Mouse (Mus musculus) intestine, embryonic 15.5 days (tissue): ENCODE data around the gene Ctsd. TPM values are rescaled to one million over a fixed set of nuclear protein-coding genes. Genes with fewer than 3 reads are reported as not detected.

Source experiments
- ATAC-seq: fragments of 200-750 bp; cut with Nextera tagmentation; 2 replicates; pipeline ENCODE4 v1.8.0; 2017; ENCODE audit warnings: moderate TSS enrichment, moderate library complexity
- H3K27ac ChIP-seq: fragments of 300-500 bp; sonication (generic); 2 replicates; pipeline ENCODE4 v1.5.1; 2015; ENCODE audit warnings: mild to moderate bottlenecking, inconsistent platforms
- H3K27me3 ChIP-seq: fragments of 300-500 bp; sonication (generic); replicated peaks from 2 replicates; pipeline ENCODE4 v1.6.1; 2015; ENCODE audit warnings: inconsistent platforms
- H3K36me3 ChIP-seq: fragments of 300-500 bp; sonication (generic); 2 replicates; pipeline ENCODE4 v1.6.1; 2015; ENCODE audit warnings: inconsistent platforms
- H3K4me1 ChIP-seq: fragments of 300-500 bp; sonication (generic); replicated peaks from 2 replicates; pipeline ENCODE4 v1.6.1; 2015; ENCODE audit warnings: inconsistent platforms
- H3K4me2 ChIP-seq: fragments of 300-500 bp; sonication (generic); replicated peaks from 2 replicates; pipeline ENCODE4 v1.6.1; 2015; ENCODE audit warnings: mild to moderate bottlenecking, inconsistent platforms
- H3K4me3 ChIP-seq: fragments of 300-500 bp; sonication (generic); replicated peaks from 2 replicates; pipeline ENCODE4 v1.5.1; 2015; ENCODE audit warnings: inconsistent platforms
- H3K9ac ChIP-seq: fragments of 300-500 bp; sonication (generic); 2 replicates; pipeline ENCODE4 v1.6.1; 2015; ENCODE audit warnings: inconsistent platforms
- H3K9me3 ChIP-seq: fragments of 300-500 bp; sonication (generic); 2 replicates; pipeline ENCODE4 v1.6.1; 2016; ENCODE audit warnings: inconsistent platforms
- WGBS: fragments of 180-500 bp; shearing (Covaris S2); methylation state at CpG from one replicate; pipeline ENCODE4 v1.1.7; 2015; 5-methylcytosine and 5-hydroxymethylcytosine counted together
- polyA plus RNA-seq: library from polyadenylated mRNA; unstranded; fragments of >200 nt; fragmentation: Nextera tagmentation; extraction: Ambion mirVana; gene quantifications from 2 replicates; pipeline ENCODE4 v1.2.1, GENCODE M21; 2015

Ctsd gene
- polyA plus RNA-seq, 1 experiment from 2014 or later: 282 TPM

- no peak overlapping the region for H3K4me3 ChIP-seq
- ATAC-seq: no peak
- H3K4me2 ChIP-seq: peak overlapping the region; percentile 87; the same call in 1 of the 2 replicates
- H3K36me3 ChIP-seq: peaks cover 2% of the 10 kb centered on the region; the same call in 1 of the 2 replicates
- peaks cover 8% of the 10 kb centered on the region for H3K4me1 ChIP-seq
- H3K9ac ChIP-seq: no peak overlapping the region
- no peak overlapping the region for H3K27ac ChIP-seq
- no peaks in the 10 kb centered on the region for H3K9me3 ChIP-seq
- 83% methylated on average over 18 of the region's 18 CpGs for WGBS
- H3K27me3 ChIP-seq: peaks cover 27% of the 10 kb centered on the region
Observed at GRCm38 (mm10) chr7:142370937-142371336, 16.9 kb downstream of the Ctsd start.

GRCm38 (mm10) chr7:142369820-142370219 lies 18.0 kb downstream of the Ctsd start:
- Histone ChIP-seq H3K4me1 (peaks cover 8% of the 10 kb centered on the region), H3K9me3 (no peaks in the 10 kb centered on the region), H3K4me3 (no peak overlapping the region), H3K36me3 (no peaks in the 10 kb centered on the region), H3K9ac (no peak overlapping the region), H3K4me2 (no peak overlapping the region), H3K27me3 (peaks cover 27% of the 10 kb centered on the region), H3K27ac (no peak overlapping the region)
- 64% methylated on average over 6 of the region's 6 CpGs for WGBS
- ATAC-seq: no peak

GRCm38 (mm10) chr7:142368856-142369255 lies 19.0 kb downstream of the Ctsd start:
- no peaks in the 10 kb centered on the region for H3K36me3 ChIP-seq
- H3K4me3 ChIP-seq: no peak overlapping the region
- no peak for ATAC-seq
- WGBS: 75% methylated on average over 2 of the region's 2 CpGs
- no peak overlapping the region for H3K9ac ChIP-seq
- H3K9me3 ChIP-seq: no peaks in the 10 kb centered on the region
- H3K4me1 ChIP-seq: peaks cover 8% of the 10 kb centered on the region
- no peak overlapping the region for H3K27ac ChIP-seq
- H3K4me2 ChIP-seq: no peak overlapping the region
- peaks cover 27% of the 10 kb centered on the region for H3K27me3 ChIP-seq

GRCm38 (mm10) chr7:142363107-142363506 lies 24.7 kb downstream of the Ctsd start:
- Histone ChIP-seq H3K9me3 (no peaks in the 10 kb centered on the region), H3K4me2 (no peak overlapping the region), H3K27ac (no peak overlapping the region), H3K4me1 (no peaks in the 10 kb centered on the region), H3K27me3 (no peaks in the 10 kb centered on the region), H3K36me3 (no peaks in the 10 kb centered on the region), H3K9ac (no peak overlapping the region), H3K4me3 (no peak overlapping the region)
- ATAC-seq: no peak
- WGBS: 77% methylated on average over 4 of the region's 4 CpGs

GRCm38 (mm10) chr7:142360743-142361142 lies 27.1 kb downstream of the Ctsd start:
- no peak for ATAC-seq
- no peak overlapping the region for H3K27ac ChIP-seq
- no peak overlapping the region for H3K9ac ChIP-seq
- no peaks in the 10 kb centered on the region for H3K27me3 ChIP-seq
- H3K4me2 ChIP-seq: no peak overlapping the region
- H3K36me3 ChIP-seq: no peaks in the 10 kb centered on the region
- no peaks in the 10 kb centered on the region for H3K4me1 ChIP-seq
- H3K4me3 ChIP-seq: no peak overlapping the region
- no peaks in the 10 kb centered on the region for H3K9me3 ChIP-seq

GRCm38 (mm10) chr7:142359129-142359528 lies 28.7 kb downstream of the Ctsd start:
- WGBS: 50% methylated on average over 8 of the region's 8 CpGs
- H3K9me3 ChIP-seq: no peaks in the 10 kb centered on the region
- H3K9ac ChIP-seq: no peak overlapping the region
- H3K27me3 ChIP-seq: no peaks in the 10 kb centered on the region
- no peak overlapping the region for H3K4me2 ChIP-seq
- ATAC-seq: no peak
- H3K36me3 ChIP-seq: no peaks in the 10 kb centered on the region
- no peak overlapping the region for H3K4me3 ChIP-seq
- H3K27ac ChIP-seq: no peak overlapping the region
- no peaks in the 10 kb centered on the region for H3K4me1 ChIP-seq

- Histone ChIP-seq H3K4me1 (0 out of 2 replicates have a peak, but pooled peaks cover 2% of the 10 kb centered on the region), H3K4me3 (no peak overlapping the region), H3K36me3 (no peaks in the 10 kb centered on the region), H3K4me2 (no peak overlapping the region), H3K9ac (no peak overlapping the region), H3K9me3 (no peaks in the 10 kb centered on the region), H3K27me3 (no peaks in the 10 kb centered on the region), H3K27ac (no peak overlapping the region)
- 67% methylated on average over 3 of the region's 3 CpGs for WGBS
- no peak for ATAC-seq
Observed at GRCm38 (mm10) chr7:142357566-142357965, 30.3 kb downstream of the Ctsd start.

GRCm38 (mm10) chr7:142354661-142355233 lies 33.1 kb downstream of the Ctsd start:
- Histone ChIP-seq H3K27me3 (no peaks in the 10 kb centered on the region), H3K27ac (no peak overlapping the region), H3K4me3 (no peak overlapping the region), H3K4me1 (peaks cover 6% of the 10 kb centered on the region; the same call in 1 of the 2 replicates), H3K4me2 (no peak overlapping the region), H3K9ac (no peak overlapping the region), H3K9me3 (no peaks in the 10 kb centered on the region), H3K36me3 (no peaks in the 10 kb centered on the region)
- ATAC-seq: peak; percentile 22; the same call in 1 of the 2 replicates
- 48% methylated on average over 8 of the region's 8 CpGs for WGBS

- H3K4me1 ChIP-seq: peaks cover 11% of the 10 kb centered on the region; the same call in 1 of the 2 replicates
- no peak overlapping the region for H3K4me2 ChIP-seq
- WGBS: 66% methylated on average over 5 of the region's 5 CpGs
- ATAC-seq: peak; percentile 68; the same call in 1 of the 2 replicates
- H3K9ac ChIP-seq: no peak overlapping the region
- H3K36me3 ChIP-seq: no peaks in the 10 kb centered on the region
- no peak overlapping the region for H3K27ac ChIP-seq
- no peaks in the 10 kb centered on the region for H3K9me3 ChIP-seq
- H3K4me3 ChIP-seq: no peak overlapping the region
- H3K27me3 ChIP-seq: no peaks in the 10 kb centered on the region
Observed at GRCm38 (mm10) chr7:142353854-142354253, 34.0 kb downstream of the Ctsd start.

- Histone ChIP-seq H3K4me3 (no peak overlapping the region), H3K9me3 (no peaks in the 10 kb centered on the region), H3K36me3 (no peaks in the 10 kb centered on the region), H3K27ac (no peak overlapping the region), H3K27me3 (no peaks in the 10 kb centered on the region), H3K4me2 (no peak overlapping the region), H3K4me1 (peaks cover 11% of the 10 kb centered on the region; the same call in 1 of the 2 replicates), H3K9ac (no peak overlapping the region)
- 49% methylated on average over 5 of the region's 5 CpGs for WGBS
- ATAC-seq: no peak
Observed at GRCm38 (mm10) chr7:142351569-142351968, 36.3 kb downstream of the Ctsd start.

GRCm38 (mm10) chr7:142349308-142349961 lies 38.4 kb downstream of the Ctsd start:
- 0 out of 2 replicates have a peak, but pooled peaks have one; percentile 23 for ATAC-seq
- Histone ChIP-seq H3K4me3 (no peak overlapping the region), H3K9me3 (no peaks in the 10 kb centered on the region), H3K27ac (no peak overlapping the region), H3K36me3 (no peaks in the 10 kb centered on the region), H3K27me3 (no peaks in the 10 kb centered on the region), H3K9ac (no peak overlapping the region), H3K4me2 (no peak overlapping the region), H3K4me1 (peaks cover 11% of the 10 kb centered on the region; the same call in 1 of the 2 replicates)
- WGBS: 29% methylated on average over 9 of the region's 9 CpGs

- peaks cover 9% of the 10 kb centered on the region; the same call in 1 of the 2 replicates for H3K4me1 ChIP-seq
- no peaks in the 10 kb centered on the region for H3K27me3 ChIP-seq
- H3K4me3 ChIP-seq: no peak overlapping the region
- no peak overlapping the region for H3K27ac ChIP-seq
- 59% methylated on average over 4 of the region's 4 CpGs for WGBS
- H3K36me3 ChIP-seq: no peaks in the 10 kb centered on the region
- H3K9me3 ChIP-seq: no peaks in the 10 kb centered on the region
- no peak overlapping the region for H3K9ac ChIP-seq
- ATAC-seq: no peak
- H3K4me2 ChIP-seq: no peak overlapping the region
Observed at GRCm38 (mm10) chr7:142347542-142347941, 40.3 kb downstream of the Ctsd start.

- H3K9ac ChIP-seq: no peak overlapping the region
- peaks cover 7% of the 10 kb centered on the region; the same call in 1 of the 2 replicates for H3K4me1 ChIP-seq
- H3K4me3 ChIP-seq: no peak overlapping the region
- H3K36me3 ChIP-seq: no peaks in the 10 kb centered on the region
- WGBS: 67% methylated on average over 3 of the region's 3 CpGs
- H3K4me2 ChIP-seq: no peak overlapping the region
- H3K27ac ChIP-seq: no peak overlapping the region
- H3K9me3 ChIP-seq: no peaks in the 10 kb centered on the region
- H3K27me3 ChIP-seq: no peaks in the 10 kb centered on the region
- no peak for ATAC-seq
Observed at GRCm38 (mm10) chr7:142342247-142342640, 45.6 kb downstream of the Ctsd start.
